Mouse (Mus musculus) gastrocnemius, adult 18-20 months (tissue): ENCODE results near the gene Setx. TPM values are rescaled to one million over a fixed set of nuclear protein-coding genes. Genes with fewer than 3 reads are reported as not detected.
A peak's percentile ranks its signal among the peaks of the same experiment; 100 is the strongest.
"Not testable (repeated sequence)": the region's sequence is repeated elsewhere in the genome, so short reads cannot be mapped to it uniquely, and the experiment has no call there.

Source experiments
- DNase-seq: peaks from one replicate; pipeline ENCODE4 v3.0.0; 2021; ENCODE audit warnings: low spot score
- long read RNA-seq, 2 experiments: library from polyadenylated mRNA; stranded (forward); transcript quantifications; one replicate each; pipeline ENCODE4 v2.0.0; 2021
- total RNA-seq, 2 experiments: library from RNA; stranded (reverse); gene quantifications; 2 replicates each; pipeline ENCODE4 v1.2.3; 2021

Setx gene
- total RNA-seq = 10 to 100 TPM; 31.9 to 33.4 TPM
- long read RNA-seq, experiment 1, partial matches to known transcripts = 1 of 1 reads
- long read RNA-seq, experiment 1, other reads (novel, unspliced or antisense) = 0 of 1 reads
- long read RNA-seq, experiment 2, partial matches to known transcripts = 1 of 1 reads
- long read RNA-seq, experiment 2, other reads (novel, unspliced or antisense) = 0 of 1 reads

GRCm38 (mm10) chr2:29123907-29124569, at the start of gene Setx:
Setx (plus strand) TSS chr2:29124181.
- DNase-seq = no peak

- DNase-seq = no peak
Measured at GRCm38 (mm10) chr2:29074676-29075075, 49.3 kb upstream of the Setx start.

- DNase-seq = no peak
Measured at GRCm38 (mm10) chr2:29075331-29076070, 48.5 kb upstream of the Setx start.

- no peak for DNase-seq
Measured at GRCm38 (mm10) chr2:29076226-29076625, 47.8 kb upstream of the Setx start.

- peak; percentile 13 for DNase-seq
Measured at GRCm38 (mm10) chr2:29081965-29082364, 42.0 kb upstream of the Setx start.

GRCm38 (mm10) chr2:29086026-29086425, 38.0 kb upstream of the Setx start:
- no peak for DNase-seq

- not testable (repeated sequence) for DNase-seq
Measured at GRCm38 (mm10) chr2:29089276-29089675, 34.7 kb upstream of the Setx start.

GRCm38 (mm10) chr2:29095674-29096073, 28.3 kb upstream of the Setx start:
- no peak for DNase-seq

- DNase-seq = no peak
Measured at GRCm38 (mm10) chr2:29096751-29097150, 27.2 kb upstream of the Setx start.

GRCm38 (mm10) chr2:29097465-29097864, 26.5 kb upstream of the Setx start:
- DNase-seq = no peak

GRCm38 (mm10) chr2:29097955-29098354, 26.0 kb upstream of the Setx start:
- not testable (repeated sequence) for DNase-seq

GRCm38 (mm10) chr2:29098786-29099185, 25.2 kb upstream of the Setx start:
- DNase-seq = no peak

- no peak for DNase-seq
Measured at GRCm38 (mm10) chr2:29099646-29100045, 24.3 kb upstream of the Setx start.

GRCm38 (mm10) chr2:29100822-29101534, 23.0 kb upstream of the Setx start:
- peak; percentile 10 for DNase-seq

- not testable (repeated sequence) for DNase-seq
Measured at GRCm38 (mm10) chr2:29102416-29103377, 21.3 kb upstream of the Setx start.

GRCm38 (mm10) chr2:29120969-29121368, 3.0 kb upstream of the Setx start:
- no peak for DNase-seq

GRCm38 (mm10) chr2:29122446-29122845, 1.5 kb upstream of the Setx start:
- no peak for DNase-seq

- no peak for DNase-seq
Measured at GRCm38 (mm10) chr2:29124571-29124935, 572 bp downstream of the Setx start.

- DNase-seq = peak; percentile 99
Measured at GRCm38 (mm10) chr2:29124936-29125701, 1.1 kb downstream of the Setx start.
